Mouse (Mus musculus): ENCODE measurements around the gene Cse1l. TPM values are rescaled to one million over a fixed set of nuclear protein-coding genes. Genes with fewer than 3 reads are reported as not detected.

Gene Cse1l
- polyA plus RNA-seq, 1 experiment from 2014 or later, result 101 TPM

GRCm38 (mm10) chr2:166983351-166983894, 77.6 kb downstream of the Cse1l start:
- H3K4me3 ChIP-seq, result no peak overlapping the region
- ATAC-seq (replicated peaks), result no peak
- no peaks in the 10 kb centered on the region for H3K36me3 ChIP-seq
- H3K27me3 ChIP-seq, result no peaks in the 10 kb centered on the region
- H3K4me2 ChIP-seq (replicated peaks), result no peak overlapping the region
- H3K9me3 ChIP-seq, result no peaks in the 10 kb centered on the region
- no peak overlapping the region for H3K9ac ChIP-seq (replicated peaks)
- no peaks in the 10 kb centered on the region for H3K4me1 ChIP-seq
- 82% methylated on average over 4 of the region's 4 CpGs for WGBS
- no peak overlapping the region for H3K27ac ChIP-seq (replicated peaks)

- peaks cover 37% of the 10 kb centered on the region for H3K4me1 ChIP-seq
- 87% methylated on average over 7 of the region's 7 CpGs for WGBS
- no peaks in the 10 kb centered on the region for H3K36me3 ChIP-seq
- no peak overlapping the region for H3K27ac ChIP-seq (replicated peaks)
- H3K4me3 ChIP-seq, result no peak overlapping the region
- no peak overlapping the region for H3K9ac ChIP-seq (replicated peaks)
- no peak overlapping the region for H3K4me2 ChIP-seq (replicated peaks)
- no peaks in the 10 kb centered on the region for H3K9me3 ChIP-seq
- H3K27me3 ChIP-seq, result no peaks in the 10 kb centered on the region
- no peak for ATAC-seq (replicated peaks)
Observed at GRCm38 (mm10) chr2:166990861-166991260, 85.0 kb downstream of the Cse1l start.

- H3K4me2 ChIP-seq (replicated peaks), result no peak overlapping the region
- no peak overlapping the region for H3K27ac ChIP-seq (replicated peaks)
- no peak overlapping the region for H3K4me3 ChIP-seq
- H3K4me1 ChIP-seq, result peaks cover 43% of the 10 kb centered on the region
- H3K27me3 ChIP-seq, result no peaks in the 10 kb centered on the region
- no peak overlapping the region for H3K9ac ChIP-seq (replicated peaks)
- ATAC-seq (replicated peaks), result no peak
- no peaks in the 10 kb centered on the region for H3K36me3 ChIP-seq
- H3K9me3 ChIP-seq, result no peaks in the 10 kb centered on the region
Observed at GRCm38 (mm10) chr2:166991945-166992344, 86.1 kb downstream of the Cse1l start.

- peak overlapping the region; percentile 87 for H3K9ac ChIP-seq (replicated peaks)
- peak; percentile 46 for ATAC-seq (replicated peaks)
Observed at GRCm38 (mm10) chr2:166995021-166995795, 89.4 kb downstream of the Cse1l start.

More at GRCm38 (mm10) chr2:166995021-166995795, 89.4 kb downstream of the Cse1l start:
- peak overlapping the region; percentile 95 for H3K27ac ChIP-seq (replicated peaks)
- WGBS, result 5% methylated on average over 28 of the region's 28 CpGs
- no peaks in the 10 kb centered on the region for H3K36me3 ChIP-seq
- no peaks in the 10 kb centered on the region for H3K27me3 ChIP-seq
- H3K4me1 ChIP-seq, result peaks cover 43% of the 10 kb centered on the region
- peak overlapping the region; percentile 80 for H3K4me3 ChIP-seq
- H3K4me2 ChIP-seq (replicated peaks), result peak overlapping the region; percentile 80
- no peaks in the 10 kb centered on the region for H3K9me3 ChIP-seq

Other genes starting within 250 kb of the Cse1l start
- 38.8 and 43.9 TPM in 2 replicates for gene Prex1, start 192.2 kb upstream of the Cse1l start, polyA plus RNA-seq (2015; fragmentation: Nextera tagmentation; extraction: Ambion mirVana)
- gene Trp53rkb, start 113.5 kb upstream of the Cse1l start, polyA plus RNA-seq (2015; fragmentation: Nextera tagmentation; extraction: Ambion mirVana), result 8.2 and 9.8 TPM in 2 replicates
- 2.9 and 3.0 TPM in 2 replicates for gene Arfgef2, start 100.5 kb upstream of the Cse1l start, polyA plus RNA-seq (2015; fragmentation: Nextera tagmentation; extraction: Ambion mirVana)
- 118 and 124 TPM in 2 replicates for gene Stau1, start 90.3 kb downstream of the Cse1l start, polyA plus RNA-seq (2015; fragmentation: Nextera tagmentation; extraction: Ambion mirVana)
- 41.3 and 42.8 TPM in 2 replicates for gene Ddx27, start 109.2 kb downstream of the Cse1l start, polyA plus RNA-seq (2015; fragmentation: Nextera tagmentation; extraction: Ambion mirVana)
- gene Znfx1, start 157.0 kb downstream of the Cse1l start, polyA plus RNA-seq (2015; fragmentation: Nextera tagmentation; extraction: Ambion mirVana), result 7.2 and 7.3 TPM in 2 replicates

All from forebrain, embryonic 15.5 days (tissue).